Mouse (Mus musculus) embryonic facial prominence, embryonic 13.5 days (tissue): ENCODE results near the gene Tsc22d3. TPM values are rescaled to one million over a fixed set of nuclear protein-coding genes. Genes with fewer than 3 reads are reported as not detected.

Experiments used
- polyA plus RNA-seq: library from polyadenylated mRNA; unstranded; fragments of >200 nt; fragmentation: Nextera tagmentation; extraction: Ambion mirVana; gene quantifications from 2 replicates; pipeline ENCODE4 v1.2.1, GENCODE M21; 2015

The Tsc22d3 gene
- polyA plus RNA-seq, 1 experiment from 2014 or later: 105 TPM

Other genes starting within 250 kb of the Tsc22d3 start
- 54.6 and 59.7 TPM in 2 replicates for gene Prps1, start 144.0 kb downstream of the Tsc22d3 start, polyA plus RNA-seq
- gene Mid2, start 63.9 kb upstream of the Tsc22d3 start, polyA plus RNA-seq: 4.1 and 4.2 TPM in 2 replicates
- gene Tex13b, start 212.8 kb upstream of the Tsc22d3 start, polyA plus RNA-seq: 0.13 TPM in 1 of 2 replicates, not detected in the other